Mouse (Mus musculus): ENCODE results near the gene Tap2.
"Not testable (repeated sequence)": the region's sequence is repeated elsewhere in the genome, so short reads cannot be mapped to it uniquely, and the experiment has no call there.

Gene Tap2

GRCm38 (mm10) chr17:34213936-34214335 lies 10.6 kb downstream of the Tap2 start:
- DNase-seq (ENCODE audit: low read depth, low spot score) = no peak

- no peak for DNase-seq (ENCODE audit: low read depth, low spot score)
These were observed 11.8 kb downstream of the Tap2 start for GRCm38 (mm10) chr17:34215176-34215575.

- DNase-seq (ENCODE audit: low read depth, low spot score) = no peak
These were observed 14.0 kb downstream of the Tap2 start for GRCm38 (mm10) chr17:34217216-34217928.

- DNase-seq (ENCODE audit: low read depth, low spot score) = no peak
These were observed 14.7 kb downstream of the Tap2 start for GRCm38 (mm10) chr17:34217986-34218385.

GRCm38 (mm10) chr17:34218675-34219074 lies 15.3 kb downstream of the Tap2 start:
- no peak for DNase-seq (ENCODE audit: low read depth, low spot score)

GRCm38 (mm10) chr17:34219096-34219495 lies 15.8 kb downstream of the Tap2 start:
- DNase-seq (ENCODE audit: low read depth, low spot score) = not testable (repeated sequence)

- not testable (repeated sequence) for DNase-seq (ENCODE audit: low read depth, low spot score)
These were observed 16.5 kb downstream of the Tap2 start for GRCm38 (mm10) chr17:34219801-34220200.

GRCm38 (mm10) chr17:34220401-34220800 lies 17.1 kb downstream of the Tap2 start:
- not testable (repeated sequence) for DNase-seq (ENCODE audit: low read depth, low spot score)

GRCm38 (mm10) chr17:34224816-34225215 lies 21.5 kb downstream of the Tap2 start:
- no peak for DNase-seq (ENCODE audit: low read depth, low spot score)

GRCm38 (mm10) chr17:34225426-34225825 lies 22.1 kb downstream of the Tap2 start:
- DNase-seq (ENCODE audit: low read depth, low spot score) = no peak

GRCm38 (mm10) chr17:34225911-34226310 lies 22.6 kb downstream of the Tap2 start:
- not testable (repeated sequence) for DNase-seq (ENCODE audit: low read depth, low spot score)

GRCm38 (mm10) chr17:34230971-34231370 lies 27.6 kb downstream of the Tap2 start:
- DNase-seq (ENCODE audit: low read depth, low spot score) = not testable (repeated sequence)

GRCm38 (mm10) chr17:34232021-34232420 lies 28.7 kb downstream of the Tap2 start:
- DNase-seq (ENCODE audit: low read depth, low spot score) = not testable (repeated sequence)

GRCm38 (mm10) chr17:34234926-34235325 lies 31.6 kb downstream of the Tap2 start:
- peak; percentile 49 for DNase-seq (ENCODE audit: low read depth, low spot score)

GRCm38 (mm10) chr17:34236691-34237090 lies 33.4 kb downstream of the Tap2 start:
- no peak for DNase-seq (ENCODE audit: low read depth, low spot score)

- no peak for DNase-seq (ENCODE audit: low read depth, low spot score)
These were observed 34.4 kb downstream of the Tap2 start for GRCm38 (mm10) chr17:34237741-34238140.

- DNase-seq (ENCODE audit: low read depth, low spot score) = peak; percentile 25
These were observed 35.4 kb downstream of the Tap2 start, which contains the start of gene H2-Ob for GRCm38 (mm10) chr17:34238706-34239105. Gene H2-Ob (plus strand): TSS chr17:34238903.

GRCm38 (mm10) chr17:34239601-34240041 lies 36.3 kb downstream of the Tap2 start:
- DNase-seq (ENCODE audit: low read depth, low spot score) = no peak

- no peak for DNase-seq (ENCODE audit: low read depth, low spot score)
These were observed 37.0 kb downstream of the Tap2 start for GRCm38 (mm10) chr17:34240366-34240765.

- DNase-seq (ENCODE audit: low read depth, low spot score) = no peak
These were observed 37.6 kb downstream of the Tap2 start for GRCm38 (mm10) chr17:34240916-34241315.

GRCm38 (mm10) chr17:34244656-34245055 lies 41.3 kb downstream of the Tap2 start:
- DNase-seq (ENCODE audit: low read depth, low spot score) = no peak

- no peak for DNase-seq (ENCODE audit: low read depth, low spot score)
These were observed 43.7 kb downstream of the Tap2 start for GRCm38 (mm10) chr17:34247047-34247446.

GRCm38 (mm10) chr17:34248764-34249163 lies 45.4 kb downstream of the Tap2 start:
- DNase-seq (ENCODE audit: low read depth, low spot score) = no peak

Measured in ZHBTc4 (cell line).